ENCODE assay signal across 20 mouse cellular contexts in genomic region chr1:64875156-64875555, GRCm38 (mm10).
DNase-seq lines count a peak whose midpoint lies in the region; ATAC-seq and TF ChIP-seq lines count a peak whose summit lies in the region.
"Had no signal": no experiment of that assay in that cellular context is flagged by ENCODE, and none has a peak within 500 bp of the region (broad histone marks: within the 10 kb centered on the region; RNA-seq: fewer than 3 reads in every experiment).

No protein-coding gene starts in this region.

- no peak for TF ChIP-seq POLR2A in bone marrow macrophage, adult 2 months (IDR thresholded peaks at IDR 0.05; ENCODE audit: borderline replicate concordance, low read depth, low read length)

- WGBS in heart, embryonic 16.5 days = 84% methylated on average over 1 of the region's 1 CpGs

- peak overlapping the region; percentile 70; the same call in 1 of the 2 replicates for H3K27ac ChIP-seq in heart, embryonic 16.5 days (ENCODE audit: low read length)
- peak overlapping the region; percentile 77 for H3K27ac ChIP-seq in bone marrow macrophage, adult 2 months (ENCODE audit: insufficient read depth, low read depth, low read length)
- H3K27ac ChIP-seq: gastrocnemius, adult 2 months; hindbrain, embryonic 12.5 days; hindbrain, embryonic 15.5 days had no signal

- H3K36me3 ChIP-seq in heart, embryonic 16.5 days (ENCODE audit: control insufficient read depth, insufficient read depth) = no peaks in the 10 kb centered on the region
- H3K36me3 ChIP-seq: hindbrain, embryonic 12.5 days; hindbrain, embryonic 15.5 days had no signal

- peaks cover 18% of the 10 kb centered on the region for H3K4me1 ChIP-seq in heart, embryonic 16.5 days (ENCODE audit: control insufficient read depth, insufficient read depth, low read length)
- H3K4me1 ChIP-seq in bone marrow macrophage, adult 2 months (ENCODE audit: control insufficient read depth, insufficient read depth, low read length) = peaks cover 25% of the 10 kb centered on the region
- H3K4me1 ChIP-seq: hindbrain, embryonic 12.5 days; hindbrain, embryonic 15.5 days had no signal

- no peak for TF ChIP-seq CTCF in bone marrow macrophage, adult 2 months (IDR thresholded peaks at IDR 0.05; ENCODE audit: low read depth, low read length)

- H3K9me3 ChIP-seq in heart, embryonic 16.5 days (replicated peaks; ENCODE audit: control insufficient read depth, low read length) = no peaks in the 10 kb centered on the region
- H3K9me3 ChIP-seq: hindbrain, embryonic 12.5 days; hindbrain, embryonic 15.5 days had no signal

- H3K4me2 ChIP-seq in heart, embryonic 16.5 days (ENCODE audit: low read depth, low read length) = no peak overlapping the region
- H3K4me2 ChIP-seq: heart, embryonic 11.5 days; hindbrain, embryonic 12.5 days; hindbrain, embryonic 15.5 days had no signal

- no peak overlapping the region for H3K4me3 ChIP-seq in heart, embryonic 16.5 days (ENCODE audit: low read length)
- no peak overlapping the region for H3K4me3 ChIP-seq in bone marrow macrophage, adult 2 months (ENCODE audit: insufficient read depth, low read length)
- H3K4me3 ChIP-seq: gastrocnemius, adult 2 months; hindbrain, embryonic 12.5 days; hindbrain, embryonic 15.5 days had no signal

- H3K9ac ChIP-seq in heart, embryonic 16.5 days (ENCODE audit: low read length) = no peak overlapping the region
- H3K9ac ChIP-seq: forebrain, postnatal 0 days; hindbrain, embryonic 12.5 days; hindbrain, embryonic 15.5 days had no signal

- ATAC-seq in heart, embryonic 16.5 days (replicated peaks; ENCODE audit: extremely low read depth, insufficient read depth, low FRiP score) = no peak
- ATAC-seq: forebrain, embryonic 14.5 days; forebrain, postnatal 0 days; intestine, postnatal 0 days had no signal

- H3K27me3 ChIP-seq in heart, embryonic 16.5 days (ENCODE audit: control insufficient read depth, insufficient read depth, low read length) = no peaks in the 10 kb centered on the region
- H3K27me3 ChIP-seq: hindbrain, embryonic 12.5 days; hindbrain, embryonic 15.5 days had no signal

- no peak for DNase-seq in heart, adult 11 months
- DNase-seq in gonadal fat pad, adult 2 months (ENCODE audit: low read depth) = peak; percentile 54
- DNase-seq in adrenal gland, postnatal 10 days = no peak
- no peak for DNase-seq in neural tube, embryonic 10.5 days (ENCODE audit: extremely low spot score, low spot score)
- DNase-seq: adrenal gland, adult 2 months; adrenal gland, postnatal 25 days; cerebellum, adult 11 months; cerebellum, adult 8-10 months; cerebellum, postnatal 10 days; forebrain, postnatal 0 days; gastrocnemius, adult 2 months; gastrocnemius, postnatal 25 days; kidney, adult 2 months had no signal
